Mouse (Mus musculus) neural tube, embryonic 11.5 days (tissue): ENCODE measurements around the gene Adamts12. TPM values are rescaled to one million over a fixed set of nuclear protein-coding genes. Genes with fewer than 3 reads are reported as not detected.

Experiments used
- ATAC-seq: fragments of 200-750 bp; cut with Nextera tagmentation; 2 replicates; pipeline ENCODE4 v1.8.0; 2017; ENCODE audit warnings: moderate number of reproducible peaks, mild to moderate bottlenecking, moderate TSS enrichment, moderate library complexity; ENCODE audit not compliant: insufficient read depth, low FRiP score, low TSS enrichment
- DNase-seq: peaks from one replicate; pipeline ENCODE4 v3.0.0-alpha.2; 2015; ENCODE audit warnings: low spot score
- H3K27ac ChIP-seq: fragments of 300-500 bp; sonication (generic); 2 replicates; pipeline ENCODE4 v1.5.1; 2014; ENCODE audit warnings: low read depth, mild to moderate bottlenecking, low read length
- H3K27me3 ChIP-seq: fragments of 300-500 bp; sonication (generic); 2 replicates; pipeline ENCODE4 v1.6.1; 2014; ENCODE audit warnings: mild to moderate bottlenecking, low read length, mixed read lengths; ENCODE audit not compliant: control insufficient read depth, insufficient read depth
- H3K36me3 ChIP-seq: fragments of 300-500 bp; sonication (generic); 2 replicates; pipeline ENCODE4 v1.6.1; 2014; ENCODE audit warnings: mild to moderate bottlenecking, low read length, moderate library complexity, mixed read lengths; ENCODE audit not compliant: control insufficient read depth, insufficient read depth
- H3K4me1 ChIP-seq: fragments of 300-500 bp; sonication (generic); 2 replicates; pipeline ENCODE4 v1.6.1; 2014; ENCODE audit warnings: low read length, mixed read lengths; ENCODE audit not compliant: control insufficient read depth, insufficient read depth
- H3K4me2 ChIP-seq: fragments of 300-500 bp; sonication (generic); 2 replicates; pipeline ENCODE4 v1.6.1; 2014; ENCODE audit warnings: low read depth, mild to moderate bottlenecking, moderate library complexity
- H3K4me3 ChIP-seq: fragments of 300-500 bp; sonication (generic); 2 replicates; pipeline ENCODE4 v1.5.1; 2014; ENCODE audit warnings: low read depth, low read length
- H3K9ac ChIP-seq: fragments of 300-500 bp; sonication (generic); 2 replicates; pipeline ENCODE4 v1.6.1; 2014; ENCODE audit warnings: mild to moderate bottlenecking, low read length
- H3K9me3 ChIP-seq: fragments of 300-500 bp; sonication (generic); 2 replicates; pipeline ENCODE4 v1.6.1; 2016; ENCODE audit warnings: low read length; ENCODE audit not compliant: control insufficient read depth
- WGBS: fragments of 180-500 bp; shearing (Covaris S2); extraction: QIAGEN DNeasy Blood & Tissue Kit; methylation state at CpG from one replicate; pipeline ENCODE4 v1.1.7; 2014; 5-methylcytosine and 5-hydroxymethylcytosine counted together
- polyA plus RNA-seq: library from polyadenylated mRNA; unstranded; fragments of >200 nt; fragmentation: Nextera tagmentation; extraction: Ambion mirVana; gene quantifications from 2 replicates; pipeline ENCODE4 v1.2.1, GENCODE M21; 2014

The Adamts12 gene
- polyA plus RNA-seq, 1 experiment from 2014 or later: 1.6 TPM

GRCm38 (mm10) chr15:11355865-11356264, 291.3 kb downstream of the Adamts12 start:
- H3K4me2 ChIP-seq: no peak overlapping the region
- no peak overlapping the region for H3K9ac ChIP-seq
- H3K4me3 ChIP-seq: no peak overlapping the region
- H3K36me3 ChIP-seq: no peaks in the 10 kb centered on the region
- WGBS: 55% methylated on average over 3 of the region's 3 CpGs
- DNase-seq (no peak), ATAC-seq (no peak)
- H3K4me1 ChIP-seq: no peaks in the 10 kb centered on the region
- no peaks in the 10 kb centered on the region for H3K27me3 ChIP-seq
- H3K9me3 ChIP-seq: no peaks in the 10 kb centered on the region; the same call in 1 of the 2 replicates
- no peak overlapping the region for H3K27ac ChIP-seq

DNA sequence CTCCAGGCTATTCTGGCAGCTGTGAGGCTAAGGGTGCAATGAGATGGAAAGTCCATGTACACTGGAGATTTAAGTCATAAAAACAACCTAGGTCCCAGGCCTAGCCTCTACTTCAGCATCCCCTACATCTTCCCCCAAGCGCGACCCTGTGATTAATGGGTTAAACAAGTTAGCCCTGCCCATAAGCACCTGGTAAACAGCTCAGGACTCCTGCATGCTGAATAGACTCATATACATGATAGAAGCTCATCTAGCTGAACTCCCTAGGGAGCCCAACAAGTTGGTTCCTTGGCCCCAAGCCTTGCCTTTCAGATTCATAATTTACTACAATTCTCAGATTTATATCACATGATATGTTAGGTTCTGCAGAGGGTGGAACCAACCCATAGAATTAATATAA, 292.9 kb downstream of the Adamts12 start:
- H3K27ac ChIP-seq: no peak overlapping the region
- no peak overlapping the region for H3K4me2 ChIP-seq
- DNase-seq (no peak), ATAC-seq (no peak)
- WGBS: 89% methylated on average over 2 of the region's 2 CpGs
- no peaks in the 10 kb centered on the region; the same call in 1 of the 2 replicates for H3K9me3 ChIP-seq
- H3K4me1 ChIP-seq: no peaks in the 10 kb centered on the region
- no peaks in the 10 kb centered on the region for H3K36me3 ChIP-seq
- H3K4me3 ChIP-seq: no peak overlapping the region
- H3K27me3 ChIP-seq: no peaks in the 10 kb centered on the region
- H3K9ac ChIP-seq: no peak overlapping the region

DNA sequence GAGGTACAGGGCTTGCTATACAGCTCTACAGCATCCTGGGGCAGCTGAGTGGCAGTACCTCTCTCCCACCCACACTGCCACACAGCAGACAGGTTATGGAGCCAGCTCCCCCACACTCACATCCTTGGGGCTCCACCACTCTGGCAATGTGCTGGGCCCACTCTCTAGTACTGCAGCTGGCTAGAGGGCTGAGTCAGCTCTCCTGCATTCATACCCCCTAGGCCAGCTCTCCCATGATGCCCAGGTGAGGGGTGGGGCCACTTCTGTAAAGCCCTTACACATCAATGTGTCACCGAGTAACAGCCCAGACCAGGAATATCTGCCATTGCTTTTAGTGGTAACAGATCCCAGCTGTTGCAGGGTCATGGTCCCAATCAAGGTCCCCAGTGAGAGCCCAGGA, 296.3 kb downstream of the Adamts12 start:
- no peaks in the 10 kb centered on the region for H3K36me3 ChIP-seq
- no peaks in the 10 kb centered on the region for H3K4me1 ChIP-seq
- WGBS: 77% methylated on average over 1 of the region's 1 CpGs
- H3K9me3 ChIP-seq: no peaks in the 10 kb centered on the region
- H3K27ac ChIP-seq: no peak overlapping the region
- no peaks in the 10 kb centered on the region for H3K27me3 ChIP-seq
- DNase-seq: no peak
- H3K9ac ChIP-seq: no peak overlapping the region
- no peak overlapping the region for H3K4me3 ChIP-seq
- no peak overlapping the region for H3K4me2 ChIP-seq
- ATAC-seq: no peak

- no peaks in the 10 kb centered on the region for H3K36me3 ChIP-seq
- no peaks in the 10 kb centered on the region for H3K9me3 ChIP-seq
- no peaks in the 10 kb centered on the region for H3K27me3 ChIP-seq
- H3K9ac ChIP-seq: no peak overlapping the region
- H3K4me2 ChIP-seq: no peak overlapping the region
- DNase-seq: no peak
- no peak for ATAC-seq
- no peak overlapping the region for H3K4me3 ChIP-seq
- WGBS: 89% methylated on average over 5 of the region's 5 CpGs
- no peak overlapping the region for H3K27ac ChIP-seq
- no peaks in the 10 kb centered on the region for H3K4me1 ChIP-seq
These were observed 297.2 kb downstream of the Adamts12 start for GRCm38 (mm10) chr15:11361824-11362223.

GRCm38 (mm10) chr15:11364112-11364511, 299.5 kb downstream of the Adamts12 start:
- Histone ChIP-seq H3K27me3 (no peaks in the 10 kb centered on the region), H3K9ac (no peak overlapping the region), H3K4me3 (no peak overlapping the region), H3K36me3 (no peaks in the 10 kb centered on the region), H3K9me3 (no peaks in the 10 kb centered on the region), H3K27ac (no peak overlapping the region), H3K4me1 (no peaks in the 10 kb centered on the region), H3K4me2 (no peak overlapping the region)
- 62% methylated on average over 2 of the region's 2 CpGs for WGBS
- DNase-seq (no peak), ATAC-seq (no peak)

DNA sequence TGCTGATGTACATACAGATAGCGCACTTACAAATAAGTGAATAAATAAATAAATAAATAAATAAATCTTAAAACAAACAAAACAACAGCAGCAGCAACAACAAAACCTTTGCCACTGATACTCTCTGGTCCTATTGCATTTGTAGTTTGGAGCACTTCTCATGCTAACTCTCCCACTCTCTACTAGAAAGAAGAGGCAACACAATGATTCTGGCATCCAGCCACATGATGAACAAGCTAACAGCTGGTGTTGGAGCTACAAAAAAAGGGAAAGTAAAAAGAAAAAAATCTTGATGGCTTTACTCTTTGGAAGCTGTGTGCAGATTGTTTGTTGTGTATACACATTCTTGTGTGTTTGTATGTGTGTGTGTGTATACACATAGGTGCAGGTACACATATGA, 300.2 kb downstream of the Adamts12 start:
- DNase-seq: no peak
- no peak overlapping the region for H3K4me2 ChIP-seq
- no peak overlapping the region for H3K9ac ChIP-seq
- H3K4me1 ChIP-seq: no peaks in the 10 kb centered on the region
- no peaks in the 10 kb centered on the region for H3K9me3 ChIP-seq
- H3K36me3 ChIP-seq: no peaks in the 10 kb centered on the region
- no peak overlapping the region for H3K27ac ChIP-seq
- no peak for ATAC-seq
- WGBS: 98% methylated on average over 1 of the region's 1 CpGs
- no peak overlapping the region for H3K4me3 ChIP-seq
- no peaks in the 10 kb centered on the region for H3K27me3 ChIP-seq

DNA sequence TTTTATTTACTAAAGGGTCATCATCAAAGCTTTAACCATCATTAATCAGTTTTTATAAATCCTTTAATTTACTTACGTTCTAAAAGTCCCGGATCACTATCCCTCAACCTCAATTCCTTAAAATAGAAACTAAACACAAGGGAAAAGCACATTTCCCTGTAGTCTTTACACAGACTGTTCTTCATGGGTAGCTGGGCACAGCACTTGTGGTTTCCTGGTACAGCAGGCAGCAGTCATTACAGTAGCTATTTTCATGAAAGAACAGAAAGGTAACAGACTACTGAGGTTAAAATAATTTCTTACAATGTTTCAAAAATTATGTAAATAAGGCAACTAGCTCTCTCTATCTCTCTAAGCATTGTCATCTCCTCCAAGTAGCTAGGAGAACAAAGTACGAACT, 305.0 kb downstream of the Adamts12 start:
- H3K9me3 ChIP-seq: no peaks in the 10 kb centered on the region
- ATAC-seq: no peak
- no peak overlapping the region for H3K4me3 ChIP-seq
- H3K36me3 ChIP-seq: no peaks in the 10 kb centered on the region
- H3K27ac ChIP-seq: no peak overlapping the region
- H3K4me2 ChIP-seq: no peak overlapping the region
- WGBS: 85% methylated on average over 3 of the region's 3 CpGs
- no peak for DNase-seq
- no peaks in the 10 kb centered on the region for H3K4me1 ChIP-seq
- no peak overlapping the region for H3K9ac ChIP-seq
- no peaks in the 10 kb centered on the region for H3K27me3 ChIP-seq

DNA sequence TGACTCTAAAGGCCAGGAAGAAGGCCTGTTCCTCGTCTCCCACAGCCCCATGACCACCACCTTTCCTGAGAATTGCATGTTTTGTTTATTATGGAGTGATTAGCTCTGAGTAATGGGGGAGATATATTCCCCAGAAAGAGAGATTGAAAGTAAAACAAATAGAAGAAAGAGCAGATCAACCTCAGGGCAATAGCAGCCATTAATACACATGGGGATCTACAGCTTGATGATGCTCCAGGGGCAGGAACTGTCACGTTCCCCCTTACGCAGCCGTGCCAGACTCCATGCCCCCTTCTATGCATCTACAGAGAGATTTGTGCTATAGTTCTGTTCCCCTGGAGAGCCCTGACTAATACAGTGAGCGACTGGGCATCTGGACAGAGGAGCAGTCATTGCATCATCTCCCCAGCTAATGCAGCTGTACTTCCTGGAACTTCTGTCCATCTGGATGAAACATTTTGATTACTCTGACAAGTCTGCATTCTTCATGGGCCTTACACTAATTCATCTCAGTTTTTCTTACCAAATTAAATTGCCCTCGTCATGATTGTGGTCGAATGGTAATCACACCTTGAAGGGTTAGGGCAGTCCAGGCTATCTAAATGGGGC, 306.0 kb downstream of the Adamts12 start:
- no peaks in the 10 kb centered on the region for H3K4me1 ChIP-seq
- no peak overlapping the region for H3K4me3 ChIP-seq
- no peaks in the 10 kb centered on the region for H3K27me3 ChIP-seq
- ATAC-seq: no peak
- H3K9ac ChIP-seq: no peak overlapping the region
- no peak for DNase-seq
- H3K4me2 ChIP-seq: no peak overlapping the region
- no peaks in the 10 kb centered on the region for H3K36me3 ChIP-seq
- no peak overlapping the region for H3K27ac ChIP-seq
- WGBS: 84% methylated on average over 7 of the region's 7 CpGs
- no peaks in the 10 kb centered on the region for H3K9me3 ChIP-seq

- WGBS: 91% methylated on average over 8 of the region's 8 CpGs
- Histone ChIP-seq H3K27ac (no peak overlapping the region), H3K4me1 (no peaks in the 10 kb centered on the region), H3K36me3 (peaks cover 5% of the 10 kb centered on the region), H3K9ac (no peak overlapping the region), H3K4me3 (no peak overlapping the region), H3K4me2 (no peak overlapping the region), H3K27me3 (no peaks in the 10 kb centered on the region), H3K9me3 (no peaks in the 10 kb centered on the region)
- DNase-seq: no peak
- 0 out of 2 replicates have a peak, but pooled peaks have one; percentile 21 for ATAC-seq
These were observed 315.0 kb downstream of the Adamts12 start for GRCm38 (mm10) chr15:11379431-11380086.
